Mouse (Mus musculus): Measurements from ENCODE around the gene Tap1.

DNA sequence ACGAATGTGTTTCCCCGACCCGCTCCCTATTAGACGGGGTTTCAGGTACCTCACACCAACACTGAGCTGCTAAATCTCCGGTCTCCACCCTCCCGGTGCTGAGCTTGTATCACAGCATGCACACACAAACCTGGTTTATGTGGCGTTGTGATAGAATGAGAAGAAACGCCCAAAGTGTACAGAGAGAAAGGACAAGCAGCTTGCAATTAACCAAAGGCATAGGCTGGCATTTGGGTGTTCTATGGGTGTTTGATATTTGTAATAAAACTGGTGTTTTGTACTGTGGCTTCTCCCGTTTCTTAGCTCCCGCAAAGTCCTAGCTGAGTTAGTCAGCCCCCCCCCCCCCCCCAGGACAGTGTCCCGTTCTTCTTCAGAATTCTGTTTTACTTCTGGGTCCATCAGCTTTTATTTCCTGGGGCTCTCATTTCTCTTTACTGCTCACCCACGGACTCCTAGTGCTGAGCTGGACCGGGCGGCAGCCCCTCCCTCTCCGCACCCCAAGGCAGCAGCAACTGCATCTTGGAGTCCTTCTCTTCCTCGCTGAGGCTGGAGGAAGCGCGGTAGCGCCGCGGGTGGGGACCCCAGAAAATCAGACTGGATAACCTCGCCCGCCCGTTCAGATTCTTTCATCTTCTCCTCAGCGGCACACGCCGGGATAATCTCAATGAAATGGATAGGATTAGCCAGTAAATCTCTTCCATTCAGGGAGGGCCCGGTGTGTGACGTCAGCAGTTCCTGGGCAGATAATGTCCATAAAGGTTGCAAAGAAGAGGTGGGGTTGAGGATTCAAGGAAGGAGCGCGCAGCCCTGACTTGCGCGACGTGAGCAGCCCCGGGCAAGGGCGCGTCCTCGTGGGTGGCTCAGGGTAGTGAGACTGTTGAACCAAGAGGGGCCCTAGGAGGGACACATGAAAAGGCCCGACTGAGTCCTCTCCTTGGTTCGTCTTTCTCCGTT is 9.9 kb downstream of the Tap1 start, which contains the start of gene Psmb8:
- TF ChIP-seq USF2 (IDR thresholded peaks at IDR 0.05; ENCODE audit: borderline replicate concordance in 1 of 2, insufficient read depth in 1 of 2, low read depth in 1 of 2, low read length in 2 of 2) = no peak
- TF ChIP-seq MAX (IDR thresholded peaks at IDR 0.05; ENCODE audit: low read length) = no peak; the same call in 1 of the 2 replicates
- TF ChIP-seq POLR2A (IDR thresholded peaks at IDR 0.05; ENCODE audit: control insufficient read depth in 1 of 2, insufficient read depth in 1 of 2, low read depth in 1 of 2, low read length in 2 of 2, poor library complexity in 1 of 2) = peak in 1 of 2 experiments; percentile 58; a peak in 1 of 4 replicates
- no peak for TF ChIP-seq ZNF384 (IDR thresholded peaks at IDR 0.05; ENCODE audit: low read depth, low read length)
- no peak for TF ChIP-seq CTCF (IDR thresholded peaks at IDR 0.05 in 2 of 3, conservative IDR thresholded peaks at IDR 0.05 in 1 of 3; ENCODE audit: control insufficient read depth in 1 of 3, insufficient read depth in 1 of 3, low read depth in 2 of 3, low read length in 3 of 3, poor library complexity in 1 of 3, severe bottlenecking in 1 of 3)
